Mouse (Mus musculus) intestine, postnatal 0 days (tissue): ENCODE results near the gene Rab3a. TPM values are rescaled to one million over a fixed set of nuclear protein-coding genes. Genes with fewer than 3 reads are reported as not detected.

Experiments used
- ATAC-seq: fragments of 200-750 bp; cut with Nextera tagmentation; 2 replicates; pipeline ENCODE4 v1.8.0; 2017; ENCODE audit warnings: mild to moderate bottlenecking, moderate TSS enrichment, moderate library complexity
- H3K27ac ChIP-seq: fragments of 300-500 bp; sonication (generic); 2 replicates; pipeline ENCODE4 v1.5.1; 2014; ENCODE audit warnings: mild to moderate bottlenecking, low read depth, low read length, moderate library complexity
- H3K27me3 ChIP-seq: fragments of 300-500 bp; sonication (generic); replicated peaks from 2 replicates; pipeline ENCODE4 v1.6.1; 2014; ENCODE audit warnings: low read length, mixed read lengths; ENCODE audit not compliant: control insufficient read depth, insufficient read depth
- H3K36me3 ChIP-seq: fragments of 300-500 bp; sonication (generic); 2 replicates; pipeline ENCODE4 v1.6.1; 2014; ENCODE audit warnings: mild to moderate bottlenecking, moderate library complexity; ENCODE audit not compliant: control insufficient read depth, insufficient read depth
- H3K4me1 ChIP-seq: fragments of 300-500 bp; sonication (generic); replicated peaks from 2 replicates; pipeline ENCODE4 v1.6.1; 2014; ENCODE audit warnings: antibody characterized with exemption, low read length, mixed read lengths; ENCODE audit not compliant: control insufficient read depth, insufficient read depth
- H3K4me2 ChIP-seq: fragments of 300-500 bp; sonication (generic); replicated peaks from 2 replicates; pipeline ENCODE4 v1.6.1; 2014; ENCODE audit warnings: low read depth, mild to moderate bottlenecking, moderate library complexity
- H3K4me3 ChIP-seq: fragments of 300-500 bp; sonication (generic); 2 replicates; pipeline ENCODE4 v1.5.1; 2014; ENCODE audit warnings: low read depth, low read length
- H3K9ac ChIP-seq: fragments of 300-500 bp; sonication (generic); 2 replicates; pipeline ENCODE4 v1.6.1; 2014; ENCODE audit warnings: mild to moderate bottlenecking, low read depth, low read length
- H3K9me3 ChIP-seq: fragments of 300-500 bp; sonication (generic); 2 replicates; pipeline ENCODE4 v1.6.1; 2016; ENCODE audit warnings: mixed run types; ENCODE audit not compliant: control insufficient read depth
- CTCF ChIP-seq: sonication (generic); IDR thresholded peaks from 2 replicates; pipeline ENCODE4 v1.5.1; 2016; ENCODE audit warnings: low read depth, mild to moderate bottlenecking, control low read depth, antibody characterized with exemption, moderate library complexity
- WGBS: fragments of 180-500 bp; shearing (Covaris S2); extraction: QIAGEN DNeasy Blood & Tissue Kit; methylation state at CpG from one replicate; pipeline ENCODE4 v1.1.7; 2014; 5-methylcytosine and 5-hydroxymethylcytosine counted together
- polyA plus RNA-seq: library from polyadenylated mRNA; unstranded; fragments of >200 nt; fragmentation: Nextera tagmentation; extraction: Ambion mirVana; gene quantifications from 2 replicates; pipeline ENCODE4 v1.2.1, GENCODE M21; 2015

Rab3a gene
- polyA plus RNA-seq, 1 experiment from 2014 or later = 18.8 TPM

GRCm38 (mm10) chr8:70723486-70724210, 30.8 kb upstream of the Rab3a start, which contains the start of gene Pde4c:
Gene Pde4c (plus strand): TSS chr8:70723720.
- 0 out of 2 replicates have a peak within 1 kb of the TSS, but pooled peaks have one; percentile 14 for H3K4me2 ChIP-seq
- WGBS = 42% methylated on average over 7 of the region's 7 CpGs
- H3K4me1 ChIP-seq = no peaks in the 10 kb centered on the region
- TF ChIP-seq CTCF = no peak
- H3K27me3 ChIP-seq = no peaks in the 10 kb centered on the region; the same call in 1 of the 2 replicates
- H3K27ac ChIP-seq = no peak within 1 kb of the TSS
- H3K36me3 ChIP-seq = no peaks in the 10 kb centered on the region
- no peak within 1 kb of the TSS for H3K9ac ChIP-seq
- no peak within 1 kb of the TSS for H3K4me3 ChIP-seq
- H3K9me3 ChIP-seq = no peaks in the 10 kb centered on the region
- ATAC-seq = no peak

GRCm38 (mm10) chr8:70724216-70724615, 30.3 kb upstream of the Rab3a start:
- H3K36me3 ChIP-seq = no peaks in the 10 kb centered on the region
- no peak overlapping the region for H3K27ac ChIP-seq
- no peak overlapping the region for H3K4me3 ChIP-seq
- H3K9me3 ChIP-seq = no peaks in the 10 kb centered on the region
- ATAC-seq = no peak
- H3K4me2 ChIP-seq = no peak overlapping the region
- 79% methylated on average over 12 of the region's 12 CpGs for WGBS
- no peaks in the 10 kb centered on the region; the same call in 1 of the 2 replicates for H3K27me3 ChIP-seq
- no peak for TF ChIP-seq CTCF
- no peak overlapping the region for H3K9ac ChIP-seq
- no peaks in the 10 kb centered on the region for H3K4me1 ChIP-seq

- no peak for TF ChIP-seq CTCF
- Histone ChIP-seq H3K9ac (no peak overlapping the region), H3K4me3 (no peak overlapping the region), H3K4me1 (no peaks in the 10 kb centered on the region), H3K4me2 (no peak overlapping the region), H3K36me3 (no peaks in the 10 kb centered on the region), H3K27me3 (no peaks in the 10 kb centered on the region; the same call in 1 of the 2 replicates), H3K27ac (no peak overlapping the region), H3K9me3 (no peaks in the 10 kb centered on the region)
- WGBS = 31% methylated on average over 14 of the region's 14 CpGs
- ATAC-seq = no peak
Observed at GRCm38 (mm10) chr8:70725792-70726447, 28.6 kb upstream of the Rab3a start.

GRCm38 (mm10) chr8:70726721-70727120, 27.8 kb upstream of the Rab3a start:
- Histone ChIP-seq H3K36me3 (no peaks in the 10 kb centered on the region), H3K27ac (no peak overlapping the region), H3K4me1 (no peaks in the 10 kb centered on the region), H3K9ac (no peak overlapping the region), H3K4me3 (no peak overlapping the region), H3K27me3 (no peaks in the 10 kb centered on the region; the same call in 1 of the 2 replicates), H3K4me2 (no peak overlapping the region), H3K9me3 (no peaks in the 10 kb centered on the region)
- no peak for ATAC-seq
- 45% methylated on average over 11 of the region's 11 CpGs for WGBS
- no peak for TF ChIP-seq CTCF

GRCm38 (mm10) chr8:70729808-70730475, 24.5 kb upstream of the Rab3a start:
- H3K27ac ChIP-seq = no peak overlapping the region
- H3K36me3 ChIP-seq = no peaks in the 10 kb centered on the region
- no peaks in the 10 kb centered on the region for H3K4me1 ChIP-seq
- ATAC-seq = peak; percentile 46
- H3K9ac ChIP-seq = no peak overlapping the region
- no peaks in the 10 kb centered on the region; the same call in 1 of the 2 replicates for H3K27me3 ChIP-seq
- no peaks in the 10 kb centered on the region for H3K9me3 ChIP-seq
- 3% methylated on average over 34 of the region's 34 CpGs for WGBS
- TF ChIP-seq CTCF = peak; percentile 60
- peak overlapping the region; percentile 69 for H3K4me2 ChIP-seq
- H3K4me3 ChIP-seq = peak overlapping the region; percentile 23

GRCm38 (mm10) chr8:70730956-70731355, 23.5 kb upstream of the Rab3a start:
- H3K4me1 ChIP-seq = no peaks in the 10 kb centered on the region
- TF ChIP-seq CTCF = no peak
- 81% methylated on average over 4 of the region's 4 CpGs for whole genome bisulfite sequencing
- no peak overlapping the region for H3K9ac ChIP-seq
- no peaks in the 10 kb centered on the region; the same call in 1 of the 2 replicates for H3K27me3 ChIP-seq
- H3K36me3 ChIP-seq = no peaks in the 10 kb centered on the region
- H3K9me3 ChIP-seq = no peaks in the 10 kb centered on the region
- H3K4me3 ChIP-seq = no peak overlapping the region
- no peak for ATAC-seq
- no peak overlapping the region for H3K4me2 ChIP-seq
- H3K27ac ChIP-seq = no peak overlapping the region
